Mouse (Mus musculus) 416B (cell line): ENCODE results near the gene Armt1.

Source experiments
- DNase-seq: peaks from one replicate; pipeline ENCODE4 v3.0.0; 2011; ENCODE audit warnings: low read depth

Armt1 gene

GRCm38 (mm10) chr10:4432123-4432931, at the start of gene Armt1, which contains the start of gene Rmnd1:
Gene Armt1 (plus strand): TSS chr10:4432467.
Gene Rmnd1 (minus strand): TSS chr10:4432388.
- DNase-seq: peak; percentile 98

GRCm38 (mm10) chr10:4384244-4384643, 48.0 kb upstream of the Armt1 start:
- no peak for DNase-seq

GRCm38 (mm10) chr10:4386609-4387591, 45.4 kb upstream of the Armt1 start:
- peak; percentile 92 for DNase-seq

- peak; percentile 61 for DNase-seq
Observed at GRCm38 (mm10) chr10:4387701-4388383, 44.4 kb upstream of the Armt1 start, which contains the start of gene Zbtb2. Gene Zbtb2 (minus strand): TSS chr10:4388108.

GRCm38 (mm10) chr10:4388384-4388745, 43.9 kb upstream of the Armt1 start:
- DNase-seq: peak; percentile 44

GRCm38 (mm10) chr10:4389036-4389435, 43.2 kb upstream of the Armt1 start:
- DNase-seq: peak; percentile 40

GRCm38 (mm10) chr10:4389461-4390112, 42.7 kb upstream of the Armt1 start:
- DNase-seq: no peak

GRCm38 (mm10) chr10:4390550-4390949, 41.7 kb upstream of the Armt1 start:
- DNase-seq: no peak

- DNase-seq: no peak
Observed at GRCm38 (mm10) chr10:4391076-4391475, 41.2 kb upstream of the Armt1 start.

- DNase-seq: peak; percentile 68
Observed at GRCm38 (mm10) chr10:4391851-4392250, 40.4 kb upstream of the Armt1 start.

- peak; percentile 54 for DNase-seq
Observed at GRCm38 (mm10) chr10:4395321-4395720, 36.9 kb upstream of the Armt1 start.

GRCm38 (mm10) chr10:4398058-4398457, 34.2 kb upstream of the Armt1 start:
- DNase-seq: no peak

- DNase-seq: peak; percentile 70
Observed at GRCm38 (mm10) chr10:4404895-4405491, 27.3 kb upstream of the Armt1 start.

- no peak for DNase-seq
Observed at GRCm38 (mm10) chr10:4405511-4405910, 26.8 kb upstream of the Armt1 start.

- DNase-seq: no peak
Observed at GRCm38 (mm10) chr10:4407191-4407590, 25.1 kb upstream of the Armt1 start.

GRCm38 (mm10) chr10:4425245-4425644, 7.0 kb upstream of the Armt1 start:
- peak; percentile 38 for DNase-seq

- DNase-seq: peak; percentile 54
Observed at GRCm38 (mm10) chr10:4430399-4430798, 1.9 kb upstream of the Armt1 start.

GRCm38 (mm10) chr10:4430826-4431225, 1.4 kb upstream of the Armt1 start:
- peak; percentile 15 for DNase-seq

GRCm38 (mm10) chr10:4431746-4432122, 533 bp upstream of the Armt1 start:
- no peak for DNase-seq

GRCm38 (mm10) chr10:4432996-4433755, 909 bp downstream of the Armt1 start:
- DNase-seq: peak; percentile 67
